Mouse (Mus musculus) stomach, embryonic 16.5 days (tissue): ENCODE data around the gene Ikzf1. TPM values are rescaled to one million over a fixed set of nuclear protein-coding genes. Genes with fewer than 3 reads are reported as not detected.
A peak's percentile ranks its signal among the peaks of the same experiment; 100 is the strongest.

Experiments used
- ATAC-seq: fragments of 200-750 bp; cut with Nextera tagmentation; 2 replicates; pipeline ENCODE4 v1.8.0; 2017; ENCODE audit warnings: moderate number of reproducible peaks, moderate TSS enrichment; ENCODE audit not compliant: insufficient read depth, low FRiP score
- H3K27ac ChIP-seq: fragments of 300-500 bp; sonication (generic); 2 replicates; pipeline ENCODE4 v1.5.1; 2014; ENCODE audit warnings: low read length
- H3K27me3 ChIP-seq: fragments of 300-500 bp; sonication (generic); 2 replicates; pipeline ENCODE4 v1.6.1; 2014; ENCODE audit warnings: low read length, control low read depth, mixed read lengths; ENCODE audit not compliant: control insufficient read depth, insufficient read depth
- H3K36me3 ChIP-seq: fragments of 300-500 bp; sonication (generic); 2 replicates; pipeline ENCODE4 v1.6.1; 2014; ENCODE audit warnings: low read length; ENCODE audit not compliant: control insufficient read depth, insufficient read depth
- H3K4me1 ChIP-seq: fragments of 300-500 bp; sonication (generic); 2 replicates; pipeline ENCODE4 v1.6.1; 2014; ENCODE audit warnings: low read length, control low read depth, mixed read lengths; ENCODE audit not compliant: control insufficient read depth, insufficient read depth
- H3K4me2 ChIP-seq: fragments of 300-500 bp; sonication (generic); 2 replicates; pipeline ENCODE4 v1.6.1; 2014; ENCODE audit warnings: low read depth, low read length, mixed read lengths
- H3K4me3 ChIP-seq: fragments of 300-500 bp; sonication (generic); replicated peaks from 2 replicates; pipeline ENCODE4 v1.5.1; 2014; ENCODE audit warnings: mild to moderate bottlenecking, low read length
- H3K9ac ChIP-seq: fragments of 300-500 bp; sonication (generic); 2 replicates; pipeline ENCODE4 v1.6.1; 2014; ENCODE audit warnings: low read length
- H3K9me3 ChIP-seq: fragments of 300-500 bp; sonication (generic); replicated peaks from 2 replicates; pipeline ENCODE4 v1.6.1; 2016; ENCODE audit warnings: low read length, control low read depth; ENCODE audit not compliant: control insufficient read depth
- WGBS: fragments of 180-500 bp; shearing (Covaris S2); extraction: QIAGEN DNeasy Blood & Tissue Kit; methylation state at CpG from one replicate; pipeline ENCODE4 v1.1.7; 2014; 5-methylcytosine and 5-hydroxymethylcytosine counted together
- polyA plus RNA-seq: library from polyadenylated mRNA; unstranded; fragments of >200 nt; fragmentation: Nextera tagmentation; extraction: Ambion mirVana; gene quantifications from 2 replicates; pipeline ENCODE4 v1.2.1, GENCODE M21; 2015

The Ikzf1 gene
- polyA plus RNA-seq, 1 experiment from 2014 or later = 3.5 TPM

DNA sequence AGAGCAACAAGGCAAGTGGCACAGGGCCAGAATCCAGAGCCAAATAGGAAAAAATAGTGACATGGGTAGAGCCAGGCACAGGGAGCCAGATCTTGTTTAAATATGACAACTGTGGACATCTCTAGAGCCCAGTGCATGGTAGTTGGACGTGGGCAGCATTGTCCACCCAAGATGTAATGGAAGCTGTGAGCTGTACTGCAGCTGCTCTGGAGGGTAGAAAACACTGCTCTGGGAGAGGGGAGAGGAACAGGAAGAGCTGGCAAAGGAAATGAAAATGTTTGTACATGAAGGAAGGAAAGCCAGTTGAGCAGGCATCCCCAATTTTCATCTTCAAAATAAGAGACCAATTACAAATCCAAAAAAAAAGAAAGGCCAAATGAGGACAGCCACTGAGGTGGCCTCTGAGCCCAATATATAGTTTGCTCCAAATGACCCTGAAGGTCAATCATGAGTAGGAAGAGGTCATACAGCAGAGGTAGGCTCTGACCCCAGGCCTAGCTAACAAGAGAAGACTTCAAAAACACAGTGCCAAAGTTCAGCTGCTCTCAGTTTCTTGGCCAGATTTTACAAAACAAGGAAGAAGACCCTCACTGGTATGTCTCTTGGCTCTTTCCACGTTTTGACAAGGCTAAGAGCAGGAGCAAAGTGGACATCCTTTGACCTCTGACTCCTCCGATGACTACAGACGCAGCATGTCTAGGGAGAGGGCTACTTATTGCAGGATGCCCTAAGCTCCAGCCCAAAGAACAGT, 91.4 kb downstream of the Ikzf1 start:
- Histone ChIP-seq H3K4me3 (no peak overlapping the region), H3K4me2 (no peak overlapping the region), H3K9me3 (no peaks in the 10 kb centered on the region), H3K27ac (no peak overlapping the region), H3K4me1 (no peaks in the 10 kb centered on the region), H3K27me3 (no peaks in the 10 kb centered on the region), H3K36me3 (no peaks in the 10 kb centered on the region), H3K9ac (no peak overlapping the region)
- ATAC-seq = no peak
- 71% methylated on average over 4 of the region's 4 CpGs for WGBS

DNA sequence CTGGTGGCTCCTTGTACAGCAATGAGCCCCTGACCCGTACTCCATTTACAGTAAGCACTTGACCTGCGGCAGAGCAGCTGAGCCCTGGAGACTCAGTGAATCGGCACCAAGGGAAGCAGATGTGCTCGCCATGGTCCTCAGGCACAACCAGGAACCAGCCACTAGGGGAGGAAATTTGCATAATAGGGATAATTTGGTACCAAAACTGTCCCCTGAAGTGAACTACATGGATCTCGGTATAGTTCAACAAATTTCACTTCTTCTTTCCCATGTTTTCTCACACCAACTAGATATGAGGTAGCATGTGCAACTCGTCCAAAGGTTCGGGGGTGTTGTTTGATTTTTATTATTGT, 92.0 kb downstream of the Ikzf1 start:
- Histone ChIP-seq H3K9ac (no peak overlapping the region), H3K27me3 (no peaks in the 10 kb centered on the region), H3K36me3 (no peaks in the 10 kb centered on the region), H3K4me2 (no peak overlapping the region), H3K4me3 (no peak overlapping the region), H3K9me3 (no peaks in the 10 kb centered on the region), H3K4me1 (no peaks in the 10 kb centered on the region), H3K27ac (no peak overlapping the region)
- no peak for ATAC-seq
- WGBS = 82% methylated on average over 7 of the region's 7 CpGs

DNA sequence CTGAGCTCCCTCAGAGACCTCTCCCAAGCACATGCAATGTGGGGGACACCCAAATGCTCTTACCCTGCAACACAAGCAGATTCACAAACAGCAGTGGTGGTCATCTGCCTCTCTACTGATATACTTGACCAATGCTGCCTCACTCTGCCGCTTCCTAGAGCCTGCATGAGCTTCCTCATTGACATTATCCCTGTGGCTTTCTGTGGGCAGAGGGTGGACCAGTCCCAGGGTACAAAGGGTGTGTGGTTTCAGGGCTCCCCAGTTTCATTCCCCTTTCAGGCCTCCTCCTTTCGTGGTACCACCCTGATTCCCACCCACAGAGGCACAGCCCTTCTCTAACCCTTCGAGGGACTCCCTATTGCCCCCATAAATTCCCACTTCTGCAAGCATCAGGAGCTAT, 92.4 kb downstream of the Ikzf1 start:
- Histone ChIP-seq H3K27me3 (no peaks in the 10 kb centered on the region), H3K27ac (no peak overlapping the region), H3K4me3 (no peak overlapping the region), H3K36me3 (no peaks in the 10 kb centered on the region), H3K9me3 (no peaks in the 10 kb centered on the region), H3K9ac (no peak overlapping the region), H3K4me1 (no peaks in the 10 kb centered on the region), H3K4me2 (no peak overlapping the region)
- WGBS = 78% methylated on average over 3 of the region's 3 CpGs
- no peak for ATAC-seq

DNA sequence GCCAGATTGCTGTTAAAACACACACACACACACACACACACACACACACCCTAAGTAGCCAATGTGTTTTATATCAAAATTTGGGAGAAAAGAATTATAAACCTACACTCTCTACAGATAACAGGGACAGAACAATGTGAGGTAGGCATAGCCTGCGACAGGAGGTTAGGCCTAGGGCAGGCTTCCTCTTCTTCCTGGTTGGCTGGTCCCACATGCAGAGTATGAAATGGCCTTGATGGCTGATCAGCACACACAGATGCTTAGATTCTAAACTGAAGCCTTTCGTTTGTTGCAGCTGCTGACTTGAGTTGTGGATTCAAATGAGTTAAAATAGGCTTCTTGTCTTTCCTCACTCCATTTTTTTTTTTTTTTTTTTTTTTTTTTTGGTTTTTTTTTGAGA, 93.0 kb downstream of the Ikzf1 start:
- Histone ChIP-seq H3K9ac (no peak overlapping the region), H3K4me3 (no peak overlapping the region), H3K36me3 (no peaks in the 10 kb centered on the region), H3K4me2 (no peak overlapping the region), H3K9me3 (no peaks in the 10 kb centered on the region), H3K27ac (no peak overlapping the region), H3K27me3 (no peaks in the 10 kb centered on the region), H3K4me1 (no peaks in the 10 kb centered on the region)
- ATAC-seq = no peak
- 83% methylated on average over 2 of the region's 2 CpGs for WGBS

DNA sequence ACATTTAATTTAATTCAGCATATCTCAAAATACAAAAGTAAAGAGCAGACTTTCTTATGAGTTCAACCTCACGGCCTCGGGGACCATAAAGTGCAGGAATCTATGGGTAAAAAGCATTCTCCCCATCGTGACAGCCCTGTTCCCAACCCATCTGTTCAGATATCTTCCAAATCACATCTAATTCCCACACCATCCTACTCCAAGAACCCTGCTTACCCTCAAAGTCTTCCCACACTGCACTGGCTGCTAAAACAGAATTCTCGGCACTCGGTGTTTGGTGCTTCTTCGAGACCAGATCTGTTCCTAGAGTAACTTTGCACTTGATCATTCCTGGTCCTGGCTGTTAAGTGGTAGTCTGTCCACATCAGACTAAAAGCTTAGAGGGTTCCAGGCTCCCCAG, 93.5 kb downstream of the Ikzf1 start:
- Histone ChIP-seq H3K4me2 (no peak overlapping the region), H3K4me3 (no peak overlapping the region), H3K9me3 (no peaks in the 10 kb centered on the region), H3K27ac (no peak overlapping the region), H3K9ac (no peak overlapping the region), H3K27me3 (no peaks in the 10 kb centered on the region), H3K4me1 (no peaks in the 10 kb centered on the region), H3K36me3 (no peaks in the 10 kb centered on the region)
- no peak for ATAC-seq
- WGBS = 90% methylated on average over 6 of the region's 6 CpGs

DNA sequence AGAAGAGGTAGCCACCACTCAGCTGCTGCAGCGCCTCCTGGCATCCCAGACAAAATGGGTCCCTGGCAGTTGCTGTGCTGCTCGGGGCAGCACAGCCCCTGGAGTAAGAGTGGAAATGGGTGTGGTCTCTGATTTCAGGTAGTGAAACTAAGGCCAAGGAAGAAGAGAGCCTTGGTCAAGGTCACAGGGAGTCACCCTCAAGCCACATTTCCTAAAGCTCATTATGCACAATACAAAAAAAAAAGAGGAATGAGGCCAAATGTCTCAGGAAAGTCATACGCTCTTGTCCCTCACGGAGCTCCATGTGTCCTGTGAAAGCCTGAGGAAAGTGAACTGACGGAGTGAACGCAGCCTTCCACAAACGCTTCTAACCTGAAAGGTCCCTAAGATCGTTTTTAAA, 96.9 kb downstream of the Ikzf1 start:
- Histone ChIP-seq H3K9ac (no peak overlapping the region), H3K36me3 (no peaks in the 10 kb centered on the region), H3K4me3 (no peak overlapping the region), H3K4me2 (no peak overlapping the region), H3K9me3 (no peaks in the 10 kb centered on the region), H3K4me1 (no peaks in the 10 kb centered on the region), H3K27me3 (no peaks in the 10 kb centered on the region), H3K27ac (no peak overlapping the region)
- ATAC-seq = no peak
- WGBS = 76% methylated on average over 8 of the region's 8 CpGs

DNA sequence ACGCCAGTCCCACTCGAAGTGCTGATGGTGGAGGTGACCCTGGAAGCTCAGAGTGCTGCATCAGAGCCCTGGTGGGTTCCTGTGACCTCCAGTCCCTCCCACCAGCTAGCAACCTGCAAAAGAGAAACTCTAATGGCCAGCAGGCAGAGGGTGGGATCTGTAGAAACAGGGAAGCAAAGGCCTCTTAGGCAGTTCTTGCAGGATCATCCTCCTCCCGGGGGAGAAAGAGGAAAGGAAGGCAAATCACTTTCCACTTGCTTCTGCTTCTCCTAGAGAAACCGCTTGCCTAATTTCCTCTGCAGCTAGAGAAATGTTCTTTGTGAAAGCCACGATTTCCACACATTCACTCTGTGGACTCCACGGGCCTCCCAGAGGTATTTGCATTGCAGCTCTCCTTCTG, 100.7 kb downstream of the Ikzf1 start:
- no peak overlapping the region for H3K4me3 ChIP-seq
- H3K27ac ChIP-seq = no peak overlapping the region
- WGBS = 59% methylated on average over 6 of the region's 6 CpGs
- no peak overlapping the region for H3K4me2 ChIP-seq
- ATAC-seq = no peak
- no peaks in the 10 kb centered on the region for H3K27me3 ChIP-seq
- H3K9me3 ChIP-seq = no peaks in the 10 kb centered on the region
- H3K36me3 ChIP-seq = no peaks in the 10 kb centered on the region
- H3K9ac ChIP-seq = no peak overlapping the region
- no peaks in the 10 kb centered on the region for H3K4me1 ChIP-seq

DNA sequence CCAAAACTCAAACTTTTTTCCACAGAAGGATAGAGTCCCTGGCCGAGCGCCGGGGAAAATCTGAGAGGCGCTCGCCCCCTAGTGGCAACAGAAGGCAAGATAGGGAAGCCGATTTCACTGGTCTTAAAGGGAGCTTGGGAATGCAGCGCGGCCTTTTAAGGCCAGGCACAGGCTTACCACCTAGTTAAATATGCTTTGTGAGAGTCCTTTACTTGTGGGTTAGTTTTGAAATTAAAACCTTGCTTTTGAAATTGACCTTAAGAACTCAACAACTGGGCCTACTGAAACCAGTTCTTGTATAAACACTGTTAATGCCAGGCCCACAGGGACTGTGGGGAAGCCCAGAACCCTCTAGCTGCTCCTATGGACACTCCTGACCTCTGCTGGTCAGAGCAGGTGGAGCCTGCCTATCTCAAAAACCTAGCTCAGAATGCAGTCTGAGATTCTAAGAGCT, 103.7 kb downstream of the Ikzf1 start:
- ATAC-seq = peak; percentile 94
- H3K27me3 ChIP-seq = no peaks in the 10 kb centered on the region
- H3K4me2 ChIP-seq = peak overlapping the region; percentile 41
- peak overlapping the region; percentile 17; the same call in 1 of the 2 replicates for H3K9ac ChIP-seq
- H3K4me1 ChIP-seq = no peaks in the 10 kb centered on the region
- H3K27ac ChIP-seq = no peak overlapping the region
- peak overlapping the region; percentile 18; the same call in 1 of the 2 replicates for H3K4me3 ChIP-seq
- no peaks in the 10 kb centered on the region for H3K36me3 ChIP-seq
- no peaks in the 10 kb centered on the region for H3K9me3 ChIP-seq
- under 1% methylated on average over 8 of the region's 8 CpGs for WGBS

DNA sequence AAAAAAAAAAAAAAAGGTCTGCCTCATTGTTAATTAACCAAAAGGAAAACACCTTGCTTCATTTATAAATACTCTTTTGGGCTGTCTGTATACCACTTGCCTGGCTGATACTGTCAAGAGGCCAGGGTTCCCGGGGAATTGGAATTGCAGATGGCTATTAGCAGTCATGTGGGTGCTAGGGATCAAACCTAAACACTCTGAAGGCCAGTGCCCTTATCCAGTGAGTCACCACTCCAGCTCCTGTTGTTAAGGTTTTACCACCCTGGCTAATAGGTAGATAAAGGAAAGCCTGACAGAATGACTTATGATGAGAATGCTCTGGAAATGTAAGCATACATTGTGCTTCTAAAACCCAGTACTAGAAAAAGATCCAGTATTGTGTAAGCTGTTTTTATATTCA, 109.8 kb downstream of the Ikzf1 start:
- H3K9ac ChIP-seq = no peak overlapping the region
- 48% methylated on average over 1 of the region's 1 CpGs for WGBS
- no peaks in the 10 kb centered on the region for H3K9me3 ChIP-seq
- no peaks in the 10 kb centered on the region for H3K27me3 ChIP-seq
- no peak overlapping the region for H3K4me2 ChIP-seq
- no peak overlapping the region for H3K27ac ChIP-seq
- no peak overlapping the region for H3K4me3 ChIP-seq
- peaks cover 5% of the 10 kb centered on the region; the same call in 1 of the 2 replicates for H3K36me3 ChIP-seq
- H3K4me1 ChIP-seq = no peaks in the 10 kb centered on the region
- ATAC-seq = no peak
